Mouse (Mus musculus) embryonic fibroblast, embryonic 13.5 days (primary cell): ENCODE results near the gene C9orf72.

Experiments
- CTCF ChIP-seq: IDR thresholded peaks from 2 replicates; pipeline ENCODE4 v1.5.1; 2011; ENCODE audit warnings: mild to moderate bottlenecking, control low read depth, low read length, moderate library complexity, borderline replicate concordance; ENCODE audit not compliant: insufficient read depth
- POLR2A ChIP-seq: IDR thresholded peaks from 2 replicates; pipeline ENCODE4 v1.6.1; 2011; ENCODE audit warnings: low read depth, mild to moderate bottlenecking, control low read depth, low read length, moderate library complexity

DNA sequence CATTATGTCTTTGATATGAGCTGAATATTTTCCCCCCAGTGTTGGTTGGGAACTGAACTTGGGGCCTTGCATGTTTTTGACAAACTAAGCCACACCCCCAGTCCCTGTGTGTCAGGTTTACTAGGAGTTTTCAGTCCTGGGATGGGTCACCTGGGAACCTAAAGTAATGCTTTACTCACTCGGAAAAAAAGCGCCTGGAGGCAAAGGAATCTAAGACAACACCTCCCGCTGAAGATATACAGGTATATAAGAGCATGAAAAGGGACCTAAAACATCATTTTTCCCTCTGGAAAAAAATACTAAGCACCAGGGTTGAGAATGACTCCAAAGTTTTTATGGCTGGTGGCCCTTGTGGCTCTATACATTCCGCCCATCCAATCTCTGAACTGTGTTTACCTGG lies 74.2 kb downstream of the C9orf72 start, which contains the start of gene Ifnk:
- no peak for TF ChIP-seq CTCF
- TF ChIP-seq POLR2A, result no peak
